25 mouse cellular contexts compared by ENCODE assay signal in the genomic region with DNA sequence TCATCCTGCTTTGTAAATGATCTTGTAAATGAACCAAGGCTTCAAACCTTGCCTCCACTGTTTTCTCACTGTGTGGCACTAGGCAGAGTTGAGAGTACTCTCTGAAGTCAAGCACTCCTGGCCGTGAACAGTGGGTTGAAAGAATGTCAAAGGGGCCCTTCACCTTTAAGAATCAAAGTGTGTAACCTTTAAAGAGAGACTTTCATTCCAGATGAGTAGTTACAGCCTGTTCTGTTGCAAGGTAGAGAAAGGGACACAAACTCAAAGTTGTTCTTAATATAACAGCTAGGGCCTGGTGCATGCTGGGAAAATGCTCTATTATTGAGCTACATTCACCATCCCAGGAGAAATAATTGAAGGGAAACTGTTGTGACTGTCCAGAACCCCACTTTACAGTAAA.
DNase-seq lines count a peak whose midpoint lies in the region; ATAC-seq and TF ChIP-seq lines count a peak whose summit lies in the region.
"Had no signal": no experiment of that assay in that cellular context is flagged by ENCODE, and none has a peak within 500 bp of the region (broad histone marks: within the 10 kb centered on the region; RNA-seq: fewer than 3 reads in every experiment).

No protein-coding gene starts in this region.

- no peaks in the 10 kb centered on the region for H3K9me3 ChIP-seq in midbrain, embryonic 16.5 days (replicated peaks; ENCODE audit: control insufficient read depth, low read length, poor library complexity, severe bottlenecking)
- no peaks in the 10 kb centered on the region for H3K9me3 ChIP-seq in midbrain, embryonic 10.5 days (replicated peaks)
- H3K9me3 ChIP-seq: embryonic facial prominence, embryonic 10.5 days; embryonic facial prominence, embryonic 13.5 days; hindbrain, embryonic 12.5 days; hindbrain, embryonic 15.5 days had no signal

- H3K36me3 ChIP-seq in midbrain, embryonic 16.5 days (ENCODE audit: control insufficient read depth, insufficient read depth, low read length): no peaks in the 10 kb centered on the region
- no peaks in the 10 kb centered on the region for H3K36me3 ChIP-seq in midbrain, embryonic 10.5 days
- H3K36me3 ChIP-seq: embryonic facial prominence, embryonic 10.5 days; embryonic facial prominence, embryonic 13.5 days; hindbrain, embryonic 12.5 days; hindbrain, embryonic 15.5 days had no signal

- no peak overlapping the region for H3K9ac ChIP-seq in midbrain, embryonic 16.5 days (ENCODE audit: low read depth, low read length)
- H3K9ac ChIP-seq: embryonic facial prominence, embryonic 13.5 days; forebrain, postnatal 0 days; hindbrain, embryonic 12.5 days; hindbrain, embryonic 15.5 days had no signal

- peak; percentile 22 to 65 for DNase-seq in adrenal gland, adult (ENCODE audit: inconsistent age in 2 of 2, low spot score in 1 of 2)
- DNase-seq in adrenal gland, adult 18-20 months (ENCODE audit: low spot score in 2 of 2): no peak
- peak; percentile 24 to 43 for DNase-seq in lung, adult 18-20 months
- no peak for DNase-seq in lung, adult 2 months
- no peak for DNase-seq in midbrain, embryonic 10.5 days (ENCODE audit: low spot score)
- peak; percentile 61 for DNase-seq in lung, postnatal 36 days
- DNase-seq in right cerebral cortex, postnatal 10 days (ENCODE audit: low spot score in 2 of 2): no peak
- DNase-seq: adrenal gland, postnatal 10 days; cerebellum, adult 11-12 months; cerebellum, adult 8-10 months; cerebellum, postnatal 10 days; cerebellum, postnatal 36 days; embryo, embryonic 11 days; forebrain, postnatal 0 days; gastrocnemius, adult 2 months; gastrocnemius, postnatal 14 days; heart, adult 11 months had no signal

- ATAC-seq in midbrain, embryonic 16.5 days: peak; percentile 28; the same call in 1 of the 2 replicates
- ATAC-seq: activated CD4-positive, CD25-positive, alpha-beta regulatory T cell, adult 4 months; forebrain, embryonic 14.5 days; forebrain, postnatal 0 days had no signal

- 64% methylated on average over 1 of the region's 1 CpGs for WGBS in lung, adult 2 months
- WGBS in midbrain, embryonic 16.5 days: 55% methylated on average over 1 of the region's 1 CpGs
- WGBS in midbrain, embryonic 10.5 days: 78% methylated on average over 1 of the region's 1 CpGs

- H3K27me3 ChIP-seq in midbrain, embryonic 16.5 days (ENCODE audit: control insufficient read depth, insufficient read depth, low read depth, low read length): no peaks in the 10 kb centered on the region
- no peaks in the 10 kb centered on the region for H3K27me3 ChIP-seq in midbrain, embryonic 10.5 days (ENCODE audit: low read depth, poor library complexity, severe bottlenecking)
- H3K27me3 ChIP-seq: embryonic facial prominence, embryonic 13.5 days; hindbrain, embryonic 12.5 days; hindbrain, embryonic 15.5 days had no signal

- H3K4me2 ChIP-seq in midbrain, embryonic 16.5 days (ENCODE audit: low read length): no peak overlapping the region
- H3K4me2 ChIP-seq: embryonic facial prominence, embryonic 13.5 days; heart, embryonic 11.5 days; hindbrain, embryonic 12.5 days; hindbrain, embryonic 15.5 days had no signal

- H3K4me3 ChIP-seq in lung, adult 2 months (replicated peaks; ENCODE audit: extremely low read depth, low read depth, low read length): no peak overlapping the region
- H3K4me3 ChIP-seq in midbrain, embryonic 16.5 days (ENCODE audit: low read depth, low read length): no peak overlapping the region
- no peak overlapping the region for H3K4me3 ChIP-seq in midbrain, embryonic 10.5 days
- H3K4me3 ChIP-seq: embryonic facial prominence, embryonic 10.5 days; embryonic facial prominence, embryonic 13.5 days; gastrocnemius, adult 2 months; hindbrain, embryonic 12.5 days; hindbrain, embryonic 15.5 days had no signal

- H3K4me1 ChIP-seq in lung, adult 2 months (ENCODE audit: control insufficient read depth, insufficient read depth, low read length): no peaks in the 10 kb centered on the region
- H3K4me1 ChIP-seq in midbrain, embryonic 16.5 days (ENCODE audit: control insufficient read depth, insufficient read depth, low read length): no peaks in the 10 kb centered on the region
- no peaks in the 10 kb centered on the region for H3K4me1 ChIP-seq in midbrain, embryonic 10.5 days
- H3K4me1 ChIP-seq: embryonic facial prominence, embryonic 10.5 days; embryonic facial prominence, embryonic 13.5 days; hindbrain, embryonic 12.5 days; hindbrain, embryonic 15.5 days had no signal

- H3K27ac ChIP-seq in midbrain, embryonic 16.5 days (ENCODE audit: low read length): no peak overlapping the region
- H3K27ac ChIP-seq in midbrain, embryonic 10.5 days (replicated peaks): no peak overlapping the region
- H3K27ac ChIP-seq: embryonic facial prominence, embryonic 10.5 days; embryonic facial prominence, embryonic 13.5 days; gastrocnemius, adult 2 months; hindbrain, embryonic 12.5 days; hindbrain, embryonic 15.5 days had no signal

- TF ChIP-seq POLR2A in lung, adult 2 months (IDR thresholded peaks at IDR 0.05; ENCODE audit: borderline replicate concordance, extremely low read depth, low read depth, low read length): no peak

- no peak for TF ChIP-seq CTCF in lung, adult 2 months (IDR thresholded peaks at IDR 0.05; ENCODE audit: insufficient read depth, low read length)

Comparison
In these comparisons a context has a peak if more than half of its experiments do, and no peak if none do; other contexts are left out.
1. DNase-seq: peak in adrenal gland, adult (2 of 2), lung, adult 18-20 months (2 of 2) and lung, postnatal 36 days (single experiment); none in adrenal gland, adult 18-20 months (0 of 2), lung, adult 2 months (single experiment), midbrain, embryonic 10.5 days (single experiment) and right cerebral cortex, postnatal 10 days (0 of 2).